Mouse (Mus musculus): ENCODE data around the gene Mpzl3.
A peak's percentile ranks its signal among the peaks of the same experiment; 100 is the strongest.

Mpzl3 gene

DNA sequence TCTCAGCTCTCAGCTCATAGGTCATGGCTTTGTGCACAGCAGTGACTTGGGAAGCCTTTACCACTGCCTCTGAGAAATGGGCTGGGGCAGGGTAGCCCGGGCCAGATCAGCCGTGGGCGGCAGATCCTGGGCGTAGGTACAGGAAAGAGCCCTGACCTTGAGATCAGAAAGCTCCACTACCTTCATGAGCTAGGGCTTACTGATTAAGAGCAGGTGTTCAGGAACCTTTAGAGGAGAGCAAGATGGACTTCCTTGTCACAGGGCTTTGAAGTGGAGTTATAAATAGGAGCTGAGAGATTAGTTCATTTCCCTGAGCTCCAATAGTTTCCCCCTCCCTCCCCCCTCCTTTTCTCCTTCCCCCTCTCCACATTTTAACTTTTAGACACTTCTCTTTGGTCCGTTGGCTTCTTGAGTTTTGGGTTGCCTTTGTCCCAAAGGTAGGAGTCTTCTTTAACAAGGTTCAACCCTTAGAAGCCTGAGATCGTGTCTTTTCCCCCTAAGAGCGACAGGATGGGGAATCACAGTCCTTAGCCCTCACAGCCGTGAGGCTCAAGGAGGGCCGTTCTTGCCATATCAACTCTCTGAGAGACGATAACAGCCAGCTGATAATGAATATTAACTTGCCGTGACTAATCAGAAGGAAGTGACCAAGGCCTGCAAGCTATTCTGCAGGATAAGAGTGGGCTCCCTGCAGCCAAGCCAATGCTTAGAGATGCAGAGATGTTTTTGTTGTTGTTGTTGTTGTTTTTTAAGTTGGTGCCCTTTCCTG, 48.4 kb downstream of the Mpzl3 start:
- DNase-seq: no peak

DNA sequence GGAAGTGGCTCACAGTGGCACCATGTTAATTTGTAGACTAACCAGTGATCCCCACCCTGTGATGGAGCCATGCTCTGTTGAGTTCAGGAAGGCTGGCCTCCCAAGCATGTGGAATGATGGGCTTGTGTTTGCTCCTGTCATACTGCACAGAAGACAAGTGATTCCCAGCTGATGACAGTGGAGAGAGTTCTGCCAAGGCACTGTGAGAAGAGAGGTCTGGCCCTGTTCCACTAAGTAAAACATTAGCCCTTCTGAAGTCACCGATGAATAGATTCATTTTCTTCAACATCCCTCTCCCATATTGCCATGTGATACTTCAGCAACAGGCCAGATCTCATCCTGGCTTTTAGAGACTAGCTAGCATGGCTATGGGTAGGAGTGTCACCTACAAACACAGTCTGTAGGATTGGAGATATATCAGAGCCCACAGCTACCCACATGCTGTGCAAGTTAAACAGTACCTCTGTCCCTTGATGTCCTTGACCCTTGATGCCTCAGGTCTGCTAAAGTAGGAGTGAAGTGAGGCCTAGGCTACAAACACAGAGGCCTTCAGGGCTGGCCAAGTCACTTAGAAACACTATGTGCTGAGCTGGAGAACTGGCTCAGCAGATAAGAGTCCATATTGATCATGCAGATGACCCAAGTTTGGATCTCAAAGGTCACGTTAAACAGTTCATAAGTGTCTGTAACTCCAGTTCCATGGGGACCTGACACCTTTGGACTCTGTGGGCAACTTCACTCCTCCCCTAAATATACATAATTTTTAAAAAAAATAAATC, 50.8 kb downstream of the Mpzl3 start:
- DNase-seq: no peak

DNA sequence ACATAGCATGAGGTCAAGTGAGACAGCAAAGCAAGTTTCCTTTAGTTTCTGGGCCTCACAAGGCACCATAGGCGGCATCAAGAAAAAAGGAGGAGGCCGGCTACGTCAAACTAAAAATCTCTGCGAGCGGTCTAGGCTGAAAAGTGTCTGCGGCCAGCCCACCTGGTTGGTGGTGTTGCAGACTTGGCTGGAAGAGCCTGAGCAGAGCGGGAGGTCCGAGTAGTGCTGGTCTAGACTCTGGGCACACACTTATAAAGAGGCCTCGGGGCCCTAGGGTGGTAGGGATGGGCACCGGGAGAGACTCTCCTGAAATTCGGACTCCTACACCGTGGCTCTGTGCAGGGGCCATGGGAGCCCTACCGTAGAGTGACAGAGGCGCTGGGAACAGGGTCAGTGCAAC, 60.7 kb downstream of the Mpzl3 start:
- DNase-seq: peak; percentile 91

GRCm38 (mm10) chr9:45116819-45117218, 61.8 kb downstream of the Mpzl3 start:
- no peak for DNase-seq

- peak; percentile 66 for DNase-seq
Observed at GRCm38 (mm10) chr9:45117741-45118431, 62.9 kb downstream of the Mpzl3 start, which contains the start of gene Scn2b. Gene Scn2b, plus strand, starts transcription at chr9:45117782.

DNA sequence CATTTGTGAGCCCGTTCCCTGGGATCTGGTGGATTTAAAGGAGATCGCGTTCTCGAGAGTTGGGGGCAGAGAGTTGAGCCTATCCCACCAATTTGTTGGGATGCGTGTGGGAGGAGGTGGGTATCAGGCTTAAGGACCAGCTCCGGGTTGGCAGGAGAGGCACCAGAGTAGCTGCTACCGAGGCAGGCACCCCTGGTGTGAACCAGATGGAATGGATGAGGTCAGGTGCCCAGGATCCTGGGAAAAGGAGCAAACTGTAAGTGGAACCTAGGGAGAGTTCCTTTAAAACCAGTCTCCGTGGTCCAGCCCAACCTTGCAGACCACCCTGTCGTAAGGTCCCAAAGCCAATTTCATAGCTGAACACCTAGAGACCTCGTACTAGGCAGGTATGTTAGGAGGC, 63.6 kb downstream of the Mpzl3 start:
- peak; percentile 95 for DNase-seq

DNA sequence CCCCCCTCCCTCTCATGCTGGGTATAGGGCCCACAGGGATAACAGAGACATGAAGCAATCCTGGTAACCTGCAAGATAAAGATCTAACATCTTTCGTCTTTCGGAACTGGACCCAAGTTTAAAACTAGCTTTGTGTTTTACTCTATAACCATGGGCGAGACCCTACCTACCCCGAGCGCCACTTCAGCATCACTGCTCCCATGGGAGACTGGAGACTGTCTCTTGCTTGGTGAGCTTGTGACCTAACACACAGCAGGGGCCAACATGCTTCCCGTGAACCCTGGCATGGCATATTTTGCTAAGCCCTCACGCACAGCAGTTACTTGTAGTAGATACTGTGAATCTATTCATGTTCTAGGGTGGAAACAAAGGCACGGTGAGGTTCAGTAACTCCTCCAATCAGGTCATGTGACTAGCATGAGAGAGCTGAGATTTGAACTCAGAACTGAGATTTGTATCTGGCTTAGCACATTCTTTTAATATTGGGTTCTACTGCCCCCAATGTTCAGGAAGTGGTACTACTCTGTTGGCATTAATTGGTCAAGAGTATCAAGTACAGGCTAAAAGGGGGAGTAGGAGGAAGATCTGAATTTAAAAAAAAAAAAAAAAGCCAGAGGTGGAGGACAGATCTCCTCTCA, 64.4 kb downstream of the Mpzl3 start:
- DNase-seq: peak; percentile 70

DNA sequence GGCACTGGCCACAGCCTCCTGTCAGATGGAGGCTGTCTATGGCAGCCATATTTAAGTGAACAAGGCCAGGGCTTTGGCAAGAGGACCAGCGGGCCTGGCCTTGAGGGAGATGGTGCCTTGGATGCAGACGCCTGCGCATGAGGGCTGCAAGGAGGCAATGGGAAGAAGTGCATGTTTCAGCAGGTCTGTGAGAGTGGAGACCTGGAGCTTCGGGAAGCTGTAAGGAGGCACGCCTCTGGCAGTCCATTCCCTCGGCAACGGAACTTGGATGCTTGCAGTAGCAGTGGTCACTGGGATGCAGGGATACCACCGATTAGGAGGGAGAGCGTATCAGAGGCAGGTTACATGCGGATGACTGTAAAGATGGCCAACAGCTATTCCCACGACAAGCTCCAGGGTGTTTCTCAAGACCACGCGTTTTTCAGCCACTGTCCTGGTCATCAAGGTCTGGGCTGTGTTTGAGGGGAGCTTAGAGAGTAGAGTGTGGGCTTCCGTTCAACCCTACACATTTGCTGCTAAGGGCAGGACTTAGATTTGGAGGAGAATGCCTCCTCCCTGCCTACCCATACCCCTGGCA, 65.1 kb downstream of the Mpzl3 start:
- DNase-seq: peak; percentile 74

- no peak for DNase-seq
Observed at GRCm38 (mm10) chr9:45120567-45120966, 65.6 kb downstream of the Mpzl3 start.

GRCm38 (mm10) chr9:45121001-45121400, 66.0 kb downstream of the Mpzl3 start:
- DNase-seq: peak; percentile 81

GRCm38 (mm10) chr9:45121769-45122168, 66.8 kb downstream of the Mpzl3 start:
- DNase-seq: peak; percentile 90

- peak; percentile 83 for DNase-seq
Observed at GRCm38 (mm10) chr9:45122209-45122761, 67.3 kb downstream of the Mpzl3 start.

DNA sequence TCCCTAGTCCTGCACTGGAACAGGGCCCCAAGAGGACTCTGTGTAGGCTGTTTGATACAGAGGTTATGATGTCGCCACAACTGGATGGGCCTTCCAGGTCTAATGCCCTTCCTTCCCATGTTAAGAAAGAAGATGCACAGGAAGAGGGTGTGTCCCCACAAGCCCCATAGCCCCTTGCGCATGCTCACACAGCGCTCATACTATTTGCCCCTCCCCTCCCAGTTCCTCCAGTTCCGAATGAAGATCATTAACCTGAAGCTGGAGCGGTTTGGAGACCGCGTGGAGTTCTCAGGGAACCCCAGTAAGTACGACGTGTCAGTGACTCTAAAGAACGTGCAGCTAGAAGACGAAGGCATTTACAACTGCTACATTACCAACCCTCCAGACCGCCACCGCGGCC, 70.2 kb downstream of the Mpzl3 start:
- DNase-seq: no peak

- no peak for DNase-seq
Observed at GRCm38 (mm10) chr9:45126941-45127340, 72.0 kb downstream of the Mpzl3 start.

All from cerebellum, adult 9-11 months (tissue).